Mouse (Mus musculus): ENCODE results near the gene Polg2. TPM values are rescaled to one million over a fixed set of nuclear protein-coding genes. Genes with fewer than 3 reads are reported as not detected.
"Not testable (repeated sequence)": the region's sequence is repeated elsewhere in the genome, so short reads cannot be mapped to it uniquely, and the experiment has no call there.

Gene Polg2
- polyA plus RNA-seq, 1 experiment: 4.1 TPM

GRCm38 (mm10) chr11:106739116-106739515 lies 40.2 kb downstream of the Polg2 start:
- Histone ChIP-seq H3K4me3 (ENCODE audit: insufficient read depth, low read length) (no peak overlapping the region), H3K27ac (ENCODE audit: insufficient read depth, low read length) (no peak overlapping the region), H3K4me1 (ENCODE audit: control insufficient read depth, insufficient read depth, low read length) (no peaks in the 10 kb centered on the region)
- no peak for TF ChIP-seq CTCF (IDR thresholded peaks at IDR 0.05; ENCODE audit: borderline replicate concordance, insufficient read depth, low read length)
- TF ChIP-seq POLR2A (IDR thresholded peaks at IDR 0.05; ENCODE audit: low read depth, low read length): no peak

- no peak overlapping the region for H3K27ac ChIP-seq (ENCODE audit: insufficient read depth, low read length)
- H3K4me1 ChIP-seq (ENCODE audit: control insufficient read depth, insufficient read depth, low read length): no peaks in the 10 kb centered on the region
These were observed 42.1 kb downstream of the Polg2 start for GRCm38 (mm10) chr11:106737178-106737621.

GRCm38 (mm10) chr11:106736614-106737013 lies 42.7 kb downstream of the Polg2 start:
- no peak for TF ChIP-seq POLR2A (IDR thresholded peaks at IDR 0.05; ENCODE audit: low read depth, low read length)
- TF ChIP-seq CTCF (IDR thresholded peaks at IDR 0.05; ENCODE audit: borderline replicate concordance, insufficient read depth, low read length): no peak
- H3K4me3 ChIP-seq (ENCODE audit: insufficient read depth, low read length): no peak overlapping the region
- H3K4me1 ChIP-seq (ENCODE audit: control insufficient read depth, insufficient read depth, low read length): no peaks in the 10 kb centered on the region
- no peak overlapping the region for H3K27ac ChIP-seq (ENCODE audit: insufficient read depth, low read length)

More at GRCm38 (mm10) chr11:106737178-106737621, 42.1 kb downstream of the Polg2 start:
- TF ChIP-seq POLR2A (IDR thresholded peaks at IDR 0.05; ENCODE audit: low read depth, low read length) (no peak), CTCF (IDR thresholded peaks at IDR 0.05; ENCODE audit: borderline replicate concordance, insufficient read depth, low read length) (no peak)
- no peak overlapping the region for H3K4me3 ChIP-seq (ENCODE audit: insufficient read depth, low read length)

GRCm38 (mm10) chr11:106730714-106731113 lies 48.6 kb downstream of the Polg2 start:
- Histone ChIP-seq H3K27ac (ENCODE audit: insufficient read depth, low read length) (no peak overlapping the region), H3K4me1 (ENCODE audit: control insufficient read depth, insufficient read depth, low read length) (no peaks in the 10 kb centered on the region), H3K4me3 (ENCODE audit: insufficient read depth, low read length) (no peak overlapping the region)
- TF ChIP-seq CTCF (IDR thresholded peaks at IDR 0.05; ENCODE audit: borderline replicate concordance, insufficient read depth, low read length) (no peak), POLR2A (IDR thresholded peaks at IDR 0.05; ENCODE audit: low read depth, low read length) (no peak)

- Histone ChIP-seq H3K27ac (ENCODE audit: insufficient read depth, low read length) (no peak overlapping the region), H3K4me1 (ENCODE audit: control insufficient read depth, insufficient read depth, low read length) (no peaks in the 10 kb centered on the region), H3K4me3 (ENCODE audit: insufficient read depth, low read length) (no peak overlapping the region)
- TF ChIP-seq POLR2A (IDR thresholded peaks at IDR 0.05; ENCODE audit: low read depth, low read length) (no peak), CTCF (IDR thresholded peaks at IDR 0.05; ENCODE audit: borderline replicate concordance, insufficient read depth, low read length) (no peak)
These were observed 49.7 kb downstream of the Polg2 start for GRCm38 (mm10) chr11:106729656-106730055.

- H3K27ac ChIP-seq (ENCODE audit: insufficient read depth, low read length): no peak overlapping the region; the same call in 1 of the 2 replicates
- H3K4me3 ChIP-seq (ENCODE audit: insufficient read depth, low read length): no peak overlapping the region
- no peaks in the 10 kb centered on the region for H3K4me1 ChIP-seq (ENCODE audit: control insufficient read depth, insufficient read depth, low read length)
- TF ChIP-seq CTCF (IDR thresholded peaks at IDR 0.05; ENCODE audit: borderline replicate concordance, insufficient read depth, low read length): no peak
- TF ChIP-seq POLR2A (IDR thresholded peaks at IDR 0.05; ENCODE audit: low read depth, low read length): no peak
These were observed 50.7 kb downstream of the Polg2 start for GRCm38 (mm10) chr11:106728402-106729366.

GRCm38 (mm10) chr11:106727967-106728366 lies 51.4 kb downstream of the Polg2 start:
- H3K4me3 ChIP-seq (ENCODE audit: insufficient read depth, low read length): no peak overlapping the region

GRCm38 (mm10) chr11:106724916-106725235 lies 54.5 kb downstream of the Polg2 start:
- not testable (repeated sequence) for H3K4me1 ChIP-seq (ENCODE audit: control insufficient read depth, insufficient read depth, low read length); H3K4me3 ChIP-seq (ENCODE audit: insufficient read depth, low read length); H3K27ac ChIP-seq (ENCODE audit: insufficient read depth, low read length)

More at GRCm38 (mm10) chr11:106727967-106728366, 51.4 kb downstream of the Polg2 start:
- Histone ChIP-seq H3K4me1 (ENCODE audit: control insufficient read depth, insufficient read depth, low read length) (no peaks in the 10 kb centered on the region), H3K27ac (ENCODE audit: insufficient read depth, low read length) (no peak overlapping the region; the same call in 1 of the 2 replicates)
- TF ChIP-seq POLR2A (IDR thresholded peaks at IDR 0.05; ENCODE audit: low read depth, low read length) (no peak), CTCF (IDR thresholded peaks at IDR 0.05; ENCODE audit: borderline replicate concordance, insufficient read depth, low read length) (no peak)

- Histone ChIP-seq H3K4me1 (ENCODE audit: control insufficient read depth, insufficient read depth, low read length) (0 out of 2 replicates have a peak, but pooled peaks cover 5% of the 10 kb centered on the region), H3K4me3 (ENCODE audit: insufficient read depth, low read length) (no peak overlapping the region), H3K27ac (ENCODE audit: insufficient read depth, low read length) (no peak overlapping the region)
- TF ChIP-seq POLR2A (IDR thresholded peaks at IDR 0.05; ENCODE audit: low read depth, low read length) (no peak), CTCF (IDR thresholded peaks at IDR 0.05; ENCODE audit: borderline replicate concordance, insufficient read depth, low read length) (no peak)
These were observed 55.0 kb downstream of the Polg2 start for GRCm38 (mm10) chr11:106724176-106724915.

All from embryonic fibroblast, embryonic 13.5 days (primary cell).